Mouse (Mus musculus) ES-Bruce4 (cell line): ENCODE results near the gene Borcs7.

Experiments used
- CTCF ChIP-seq: IDR thresholded peaks from one replicate; pipeline ENCODE4 v1.8.1; 2011; ENCODE audit warnings: low read depth, low read length
- POLR2A ChIP-seq: IDR thresholded peaks from one replicate; pipeline ENCODE4 v1.8.1; 2011; ENCODE audit warnings: low read length; ENCODE audit not compliant: insufficient read depth

DNA sequence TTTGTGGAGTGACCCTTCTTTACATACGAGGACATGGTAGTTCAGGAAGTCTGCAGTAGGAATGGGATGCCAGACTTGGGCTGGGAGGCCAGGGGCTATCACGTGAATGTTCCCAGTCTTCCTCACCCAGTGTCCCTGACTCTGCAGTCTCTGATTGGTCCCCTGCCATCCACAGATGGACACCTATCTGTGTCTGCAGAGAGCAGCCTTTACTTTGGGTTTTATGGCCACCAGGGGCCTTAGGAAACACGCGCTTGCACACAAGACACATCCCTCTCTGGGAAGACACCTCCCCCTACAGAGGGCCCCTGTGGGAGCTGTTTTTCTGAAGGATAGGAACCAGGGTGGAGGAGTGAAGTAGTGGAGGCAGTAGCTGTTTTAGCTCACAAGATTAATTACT, 28.2 kb upstream of the Borcs7 start:
- no peak for TF ChIP-seq CTCF
- TF ChIP-seq POLR2A = no peak
